Mouse (Mus musculus) kidney, embryonic 16.5 days (tissue): ENCODE measurements at regions not wholly inside any gene's neighbourhood (a gene's known extent, or its start where the extent isn't known, plus 50 kb on each side); places are given as distances from the start of the nearest gene placed in this dataset.

Experiments
- ATAC-seq: fragments of 200-750 bp; cut with Nextera tagmentation; 2 replicates; pipeline ENCODE4 v1.8.0; 2017; ENCODE audit warnings: moderate TSS enrichment; ENCODE audit not compliant: low FRiP score, low TSS enrichment
- H3K27ac ChIP-seq: fragments of 300-500 bp; sonication (generic); 2 replicates; pipeline ENCODE4 v1.5.1; 2014; ENCODE audit warnings: low read length
- H3K27me3 ChIP-seq: fragments of 300-500 bp; sonication (generic); 2 replicates; pipeline ENCODE4 v1.6.1; 2014; ENCODE audit warnings: low read length, control low read depth, mixed read lengths; ENCODE audit not compliant: insufficient read depth
- H3K36me3 ChIP-seq: fragments of 300-500 bp; sonication (generic); 2 replicates; pipeline ENCODE4 v1.6.1; 2014; ENCODE audit warnings: low read length, control low read depth, mixed read lengths; ENCODE audit not compliant: insufficient read depth
- H3K4me1 ChIP-seq: fragments of 300-500 bp; sonication (generic); 2 replicates; pipeline ENCODE4 v1.6.1; 2014; ENCODE audit warnings: low read length, control low read depth, mixed read lengths; ENCODE audit not compliant: insufficient read depth
- H3K4me2 ChIP-seq: fragments of 300-500 bp; sonication (generic); replicated peaks from 2 replicates; pipeline ENCODE4 v1.6.1; 2014; ENCODE audit warnings: low read depth, low read length
- H3K4me3 ChIP-seq: fragments of 300-500 bp; sonication (generic); 2 replicates; pipeline ENCODE4 v1.5.1; 2014; ENCODE audit warnings: mild to moderate bottlenecking, low read length
- H3K9ac ChIP-seq: fragments of 300-500 bp; sonication (generic); replicated peaks from 2 replicates; pipeline ENCODE4 v1.6.1; 2014; ENCODE audit warnings: low read length
- H3K9me3 ChIP-seq: fragments of 300-500 bp; sonication (generic); 2 replicates; pipeline ENCODE4 v1.6.1; 2016; ENCODE audit warnings: low read length, control low read depth
- WGBS: fragments of 180-500 bp; shearing (Covaris S2); extraction: QIAGEN DNeasy Blood & Tissue Kit; methylation state at CpG from one replicate; pipeline ENCODE4 v1.1.7; 2014; 5-methylcytosine and 5-hydroxymethylcytosine counted together

DNA sequence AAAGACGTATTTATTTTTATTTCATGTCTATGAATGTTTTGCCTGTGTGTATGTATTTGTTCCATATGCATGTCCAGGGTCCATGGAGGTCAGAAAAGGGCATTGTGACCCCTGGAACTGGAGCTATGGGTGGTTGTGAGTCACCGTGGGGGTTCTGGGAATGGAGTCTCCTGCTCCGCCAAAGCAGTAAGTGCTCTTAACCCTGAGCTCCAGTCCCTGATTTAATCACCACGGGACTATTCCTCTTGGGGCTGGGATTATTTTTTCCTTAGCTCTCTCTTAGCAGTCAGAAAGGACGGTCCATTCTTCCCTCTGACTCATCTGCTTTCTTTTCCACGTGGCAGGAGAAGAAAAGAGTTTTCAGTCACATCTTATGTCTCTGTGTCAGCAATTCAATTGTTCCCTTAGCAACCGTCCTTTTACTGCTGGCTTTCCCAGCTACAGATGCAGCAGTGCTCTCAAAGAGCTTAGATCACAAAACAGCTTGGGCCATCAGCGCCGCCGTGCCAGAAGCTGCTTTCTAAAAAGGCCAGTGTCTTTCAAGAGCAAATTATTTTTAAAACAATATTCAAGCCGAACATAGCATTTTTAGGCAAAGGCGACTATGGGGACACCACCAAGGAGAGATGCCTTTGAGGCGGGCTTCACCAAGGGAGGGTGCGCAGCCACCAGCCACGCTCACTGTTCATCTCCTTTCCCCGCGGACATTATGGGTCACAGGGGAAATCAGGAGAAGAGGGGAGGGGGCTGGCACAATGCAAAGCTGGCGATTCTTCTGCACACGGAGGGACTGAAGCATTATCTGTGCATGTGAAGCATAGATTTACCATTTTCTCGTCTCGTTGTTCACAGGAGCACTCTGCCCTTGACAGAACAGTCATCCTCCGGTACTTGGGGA, 110.8 kb downstream of the Map3k7 start:
- 17% methylated on average over 22 of the region's 22 CpGs for WGBS
- Histone ChIP-seq H3K36me3 (no peaks in the 10 kb centered on the region), H3K27me3 (no peaks in the 10 kb centered on the region), H3K4me1 (peaks cover 9% of the 10 kb centered on the region; the same call in 1 of the 2 replicates), H3K9ac (peak overlapping the region; percentile 23; the same call in 1 of the 2 replicates), H3K27ac (no peak overlapping the region), H3K9me3 (peaks cover 7% of the 10 kb centered on the region; the same call in 1 of the 2 replicates), H3K4me2 (peak overlapping the region; percentile 49), H3K4me3 (peak overlapping the region; percentile 18)
- ATAC-seq, result no peak

DNA sequence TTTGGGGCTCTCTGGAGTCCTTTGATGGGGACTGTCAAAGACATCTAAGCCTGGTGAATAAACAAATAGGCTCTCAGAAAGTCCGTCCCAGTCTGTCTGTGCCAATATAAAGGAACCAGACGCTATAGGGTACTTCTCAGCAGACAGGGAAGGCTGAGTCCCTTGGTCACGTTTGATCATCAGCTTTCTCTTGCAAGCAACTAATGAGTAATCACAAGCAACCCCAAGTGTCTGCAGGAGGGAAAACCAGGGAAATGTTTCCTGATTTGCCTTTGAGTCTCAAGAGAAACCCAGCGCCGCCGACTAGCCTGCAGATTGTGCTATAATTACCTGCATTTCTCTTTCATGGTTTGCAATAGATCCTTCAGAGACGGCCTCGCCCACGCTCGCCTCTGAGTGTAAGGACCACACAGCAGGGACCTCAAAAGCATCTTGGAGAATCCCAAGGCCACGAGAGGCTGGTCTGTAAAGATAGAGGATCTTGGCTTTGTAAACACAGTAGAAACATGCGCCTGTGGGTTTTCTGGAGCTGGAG, 112.6 kb downstream of the Map3k7 start:
- 77% methylated on average over 12 of the region's 12 CpGs for WGBS
- Histone ChIP-seq H3K27ac (no peak overlapping the region), H3K4me2 (no peak overlapping the region), H3K4me1 (peaks cover 9% of the 10 kb centered on the region; the same call in 1 of the 2 replicates), H3K36me3 (no peaks in the 10 kb centered on the region), H3K27me3 (no peaks in the 10 kb centered on the region), H3K9ac (no peak overlapping the region), H3K4me3 (no peak overlapping the region), H3K9me3 (no peaks in the 10 kb centered on the region)
- no peak for ATAC-seq

DNA sequence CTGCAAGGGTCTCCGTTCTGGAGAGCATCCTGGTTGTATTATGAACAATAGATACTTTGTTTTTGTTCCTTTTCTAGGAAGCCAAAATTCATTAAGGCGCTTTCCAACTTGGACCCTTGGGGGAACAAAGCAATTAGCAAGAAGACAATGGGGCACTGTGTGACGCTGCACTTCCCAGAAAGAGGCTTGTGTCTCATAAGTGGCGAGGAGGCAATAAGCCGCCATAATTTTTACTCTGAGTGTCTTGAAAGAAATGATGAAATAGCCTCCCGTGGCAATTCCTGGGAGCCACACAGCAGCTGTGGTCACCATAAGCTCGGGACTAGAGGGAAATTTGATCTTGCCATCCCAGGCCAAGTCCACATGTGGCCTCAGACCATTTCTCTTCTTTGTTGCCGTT, 119.6 kb downstream of the Map3k7 start:
- no peaks in the 10 kb centered on the region for H3K9me3 ChIP-seq
- no peak overlapping the region for H3K27ac ChIP-seq
- H3K4me3 ChIP-seq, result no peak overlapping the region
- H3K27me3 ChIP-seq, result no peaks in the 10 kb centered on the region
- no peak overlapping the region for H3K4me2 ChIP-seq
- H3K36me3 ChIP-seq, result no peaks in the 10 kb centered on the region
- no peaks in the 10 kb centered on the region for H3K4me1 ChIP-seq
- WGBS, result 53% methylated on average over 8 of the region's 8 CpGs
- ATAC-seq, result no peak
- H3K9ac ChIP-seq, result no peak overlapping the region

DNA sequence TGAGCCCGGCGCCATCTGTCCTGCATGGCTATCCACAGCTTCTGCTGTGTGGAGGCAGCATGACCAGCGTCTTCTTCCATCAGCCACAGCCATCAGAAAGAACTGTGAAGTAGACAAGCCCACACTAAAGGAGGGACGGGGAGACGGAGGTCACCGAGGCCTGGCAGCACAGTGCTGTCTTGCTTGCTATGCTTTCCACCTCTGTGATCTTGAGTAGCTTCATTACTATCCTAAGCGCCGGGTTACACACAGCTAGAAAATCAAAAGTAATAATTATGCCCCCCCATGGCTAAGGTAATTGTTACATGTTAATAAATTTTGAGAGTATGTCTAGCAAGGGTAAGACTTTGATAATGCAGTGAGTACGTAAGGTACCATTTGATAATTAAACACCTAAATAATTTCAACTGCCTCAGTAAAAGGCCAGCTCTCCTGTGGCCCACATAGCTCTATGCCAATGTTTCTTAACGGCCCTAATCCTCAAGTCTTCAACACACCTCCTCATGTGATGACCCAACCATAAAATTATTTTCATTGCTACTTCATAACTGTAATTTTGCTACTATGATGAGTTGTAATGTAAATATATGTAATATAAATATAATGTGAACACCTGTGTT, 120.5 kb downstream of the Map3k7 start:
- H3K27me3 ChIP-seq, result no peaks in the 10 kb centered on the region
- H3K4me2 ChIP-seq, result no peak overlapping the region
- no peaks in the 10 kb centered on the region for H3K36me3 ChIP-seq
- no peak for ATAC-seq
- no peak overlapping the region for H3K9ac ChIP-seq
- H3K27ac ChIP-seq, result no peak overlapping the region
- WGBS, result 88% methylated on average over 10 of the region's 10 CpGs
- no peak overlapping the region for H3K4me3 ChIP-seq
- no peaks in the 10 kb centered on the region for H3K9me3 ChIP-seq
- no peaks in the 10 kb centered on the region for H3K4me1 ChIP-seq

DNA sequence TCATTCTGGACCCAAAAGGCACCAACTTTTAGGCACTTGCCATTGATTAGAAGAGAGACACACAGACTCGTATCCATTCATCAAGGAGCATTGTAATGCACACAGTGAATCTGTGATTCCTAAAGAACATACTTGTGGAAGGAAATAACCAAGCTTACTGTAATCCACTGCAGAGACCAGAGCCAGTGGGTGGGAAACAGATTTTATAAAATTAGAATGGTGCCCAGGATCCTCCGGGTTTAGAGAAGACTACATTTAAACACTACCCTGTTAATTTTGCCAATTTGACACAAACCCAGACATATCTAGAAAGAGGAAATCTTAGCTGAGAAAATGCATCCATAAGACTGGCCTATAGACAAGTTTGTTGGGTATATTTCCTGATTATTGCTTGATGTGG, 121.1 kb downstream of the Map3k7 start:
- no peak overlapping the region for H3K4me3 ChIP-seq
- no peak overlapping the region for H3K27ac ChIP-seq
- no peaks in the 10 kb centered on the region for H3K36me3 ChIP-seq
- 92% methylated on average over 2 of the region's 2 CpGs for WGBS
- no peaks in the 10 kb centered on the region for H3K27me3 ChIP-seq
- no peak for ATAC-seq
- H3K9me3 ChIP-seq, result no peaks in the 10 kb centered on the region
- no peaks in the 10 kb centered on the region for H3K4me1 ChIP-seq
- no peak overlapping the region for H3K9ac ChIP-seq
- H3K4me2 ChIP-seq, result no peak overlapping the region

DNA sequence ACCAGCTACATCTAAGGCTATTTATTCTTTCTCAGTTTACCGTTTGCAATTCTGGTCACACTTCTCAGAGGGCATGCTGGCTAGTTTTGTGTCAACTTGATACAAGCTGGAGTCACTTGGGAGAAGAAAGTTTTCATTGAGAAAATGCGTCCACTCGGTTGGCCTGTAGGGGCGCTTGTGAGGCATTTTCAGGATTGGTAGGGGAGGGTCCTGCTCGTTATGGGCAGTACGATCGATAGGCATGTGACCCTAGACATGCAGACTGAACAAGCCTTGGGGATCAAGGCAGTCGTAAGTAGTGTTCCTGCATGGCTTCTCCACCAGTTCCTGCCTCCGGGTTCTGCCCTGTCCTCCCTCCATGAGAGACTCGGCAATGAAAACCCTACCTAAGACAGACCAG, 127.2 kb downstream of the Map3k7 start:
- no peak overlapping the region for H3K4me3 ChIP-seq
- 84% methylated on average over 10 of the region's 10 CpGs for WGBS
- no peak for ATAC-seq
- H3K27me3 ChIP-seq, result no peaks in the 10 kb centered on the region
- H3K4me1 ChIP-seq, result no peaks in the 10 kb centered on the region
- H3K9me3 ChIP-seq, result no peaks in the 10 kb centered on the region
- no peaks in the 10 kb centered on the region for H3K36me3 ChIP-seq
- H3K9ac ChIP-seq, result no peak overlapping the region
- no peak overlapping the region for H3K27ac ChIP-seq
- H3K4me2 ChIP-seq, result no peak overlapping the region

DNA sequence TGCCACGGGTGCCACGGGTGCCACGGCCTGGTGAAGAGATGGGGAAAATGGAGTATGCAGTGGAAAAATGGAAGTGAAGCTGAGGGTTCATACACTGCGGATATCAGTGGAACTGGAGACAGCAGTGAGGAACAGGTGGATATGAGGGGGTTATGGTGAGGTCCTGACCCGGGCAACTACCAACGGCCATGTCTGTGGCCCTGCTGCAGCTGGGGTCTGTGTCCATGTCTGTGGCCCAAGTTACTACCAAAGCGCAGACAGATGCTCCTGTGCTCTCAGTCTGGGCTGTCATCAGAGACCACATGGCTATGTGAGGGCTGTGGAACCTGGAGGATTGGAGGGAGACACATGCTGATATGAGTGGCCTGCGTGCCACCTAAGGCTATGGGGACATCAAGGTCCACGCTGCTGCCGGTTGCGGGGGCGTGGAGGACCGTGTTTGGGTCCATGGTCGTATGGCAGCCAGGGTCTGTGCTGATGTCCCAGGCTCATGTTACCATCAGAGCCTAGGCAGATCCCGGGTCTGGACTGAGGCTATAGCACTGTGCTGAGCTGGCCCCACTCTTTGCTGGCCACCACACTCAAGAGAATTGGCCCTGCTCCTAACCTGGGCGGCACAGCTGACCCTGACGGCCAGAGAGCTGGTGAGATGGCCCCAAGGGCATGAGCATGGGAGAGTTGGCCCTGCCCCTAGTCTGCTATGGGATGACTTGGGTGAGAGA, 128.6 kb downstream of the Map3k7 start:
- 94% methylated on average over 17 of the region's 17 CpGs for WGBS
- no peak overlapping the region for H3K4me3 ChIP-seq
- no peak overlapping the region for H3K27ac ChIP-seq
- H3K4me2 ChIP-seq, result no peak overlapping the region
- no peaks in the 10 kb centered on the region for H3K4me1 ChIP-seq
- H3K27me3 ChIP-seq, result no peaks in the 10 kb centered on the region
- ATAC-seq, result 0 out of 2 replicates have a peak, but pooled peaks have one; percentile 35
- H3K9ac ChIP-seq, result no peak overlapping the region
- no peaks in the 10 kb centered on the region for H3K9me3 ChIP-seq
- H3K36me3 ChIP-seq, result no peaks in the 10 kb centered on the region

DNA sequence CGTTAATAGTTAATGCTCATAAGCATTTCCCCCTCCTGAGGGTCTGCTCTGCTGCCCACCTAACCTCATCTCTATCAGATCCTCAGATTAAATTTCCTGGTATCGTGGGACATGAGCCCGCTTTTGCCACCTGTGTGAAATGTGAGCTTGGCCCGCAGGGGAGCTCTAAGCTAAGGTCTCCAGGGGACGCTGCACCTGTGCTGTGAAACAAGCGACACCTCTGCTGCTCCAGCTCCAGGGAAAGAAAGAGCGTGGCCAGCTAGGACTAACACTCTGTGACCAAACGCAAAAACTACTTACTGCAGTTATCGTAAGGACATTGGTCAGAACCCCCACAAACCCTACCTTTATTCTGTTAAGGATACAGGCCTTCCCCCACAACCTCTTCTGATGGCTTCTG, 134.3 kb downstream of the Map3k7 start:
- H3K4me2 ChIP-seq, result no peak overlapping the region

DNA sequence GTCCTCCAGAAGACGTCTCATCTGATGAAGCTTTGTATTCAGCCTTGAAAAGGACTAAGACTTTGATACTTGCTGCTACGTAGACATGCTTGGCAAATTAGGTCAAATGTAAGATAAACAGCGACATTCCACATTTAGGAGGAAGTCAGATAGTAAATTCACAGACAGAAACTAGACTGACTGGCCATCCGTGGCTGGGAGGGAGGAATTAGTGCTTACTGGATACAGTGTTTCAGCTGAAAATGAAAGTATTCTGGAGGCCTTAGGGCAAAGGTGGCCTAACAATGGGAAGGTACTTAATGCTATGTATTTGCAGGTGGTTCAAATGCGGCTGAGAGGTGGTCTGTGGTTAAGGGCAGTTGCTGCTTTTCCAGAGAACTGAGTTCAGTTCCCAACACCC, 137.1 kb downstream of the Map3k7 start:
- Histone ChIP-seq H3K27ac (no peak overlapping the region), H3K4me1 (no peaks in the 10 kb centered on the region), H3K27me3 (no peaks in the 10 kb centered on the region), H3K4me2 (no peak overlapping the region), H3K9ac (no peak overlapping the region), H3K4me3 (no peak overlapping the region), H3K36me3 (no peaks in the 10 kb centered on the region), H3K9me3 (no peaks in the 10 kb centered on the region)
- no peak for ATAC-seq
- WGBS, result 32% methylated on average over 5 of the region's 5 CpGs

More for the DNA sequence above, 134.3 kb downstream of the Map3k7 start:
- 41% methylated on average over 9 of the region's 9 CpGs for WGBS
- no peaks in the 10 kb centered on the region for H3K4me1 ChIP-seq
- H3K4me3 ChIP-seq, result no peak overlapping the region
- no peaks in the 10 kb centered on the region for H3K36me3 ChIP-seq
- H3K27me3 ChIP-seq, result no peaks in the 10 kb centered on the region
- no peak for ATAC-seq
- no peaks in the 10 kb centered on the region for H3K9me3 ChIP-seq
- H3K9ac ChIP-seq, result no peak overlapping the region
- H3K27ac ChIP-seq, result no peak overlapping the region
